Mouse (Mus musculus): ENCODE measurements around the gene Gna11. TPM values are rescaled to one million over a fixed set of nuclear protein-coding genes. Genes with fewer than 3 reads are reported as not detected.
A peak's percentile ranks its signal among the peaks of the same experiment; 100 is the strongest.

Gna11 gene
- polyA plus RNA-seq, 1 experiment from 2014 or later: 20.3 TPM

GRCm38 (mm10) chr10:81493601-81494220 is 51.3 kb downstream of the Gna11 start:
- Histone ChIP-seq H3K4me2 (peak overlapping the region; percentile 94), H3K27me3 (no peaks in the 10 kb centered on the region), H3K9ac (no peak overlapping the region), H3K4me3 (replicated peaks) (0 out of 2 replicates have a peak overlapping the region, but pooled peaks have one; percentile 0), H3K9me3 (replicated peaks) (no peaks in the 10 kb centered on the region), H3K27ac (replicated peaks) (no peak overlapping the region), H3K4me1 (replicated peaks) (peaks cover 43% of the 10 kb centered on the region), H3K36me3 (replicated peaks) (peaks cover 51% of the 10 kb centered on the region)
- no peak for ATAC-seq (ENCODE audit: insufficient read depth)
- 71% methylated on average over 8 of the region's 8 CpGs for WGBS (ENCODE audit: insufficient replicate concordance)

- WGBS (ENCODE audit: insufficient replicate concordance): 82% methylated on average over 11 of the region's 11 CpGs
- Histone ChIP-seq H3K4me1 (replicated peaks) (peaks cover 33% of the 10 kb centered on the region), H3K36me3 (replicated peaks) (peaks cover 61% of the 10 kb centered on the region), H3K27ac (replicated peaks) (no peak overlapping the region), H3K9ac (no peak overlapping the region), H3K4me3 (replicated peaks) (no peak overlapping the region), H3K27me3 (no peaks in the 10 kb centered on the region), H3K9me3 (replicated peaks) (no peaks in the 10 kb centered on the region), H3K4me2 (no peak overlapping the region)
- no peak for ATAC-seq (ENCODE audit: insufficient read depth)
These were observed 52.3 kb downstream of the Gna11 start for GRCm38 (mm10) chr10:81492606-81493240.

DNA sequence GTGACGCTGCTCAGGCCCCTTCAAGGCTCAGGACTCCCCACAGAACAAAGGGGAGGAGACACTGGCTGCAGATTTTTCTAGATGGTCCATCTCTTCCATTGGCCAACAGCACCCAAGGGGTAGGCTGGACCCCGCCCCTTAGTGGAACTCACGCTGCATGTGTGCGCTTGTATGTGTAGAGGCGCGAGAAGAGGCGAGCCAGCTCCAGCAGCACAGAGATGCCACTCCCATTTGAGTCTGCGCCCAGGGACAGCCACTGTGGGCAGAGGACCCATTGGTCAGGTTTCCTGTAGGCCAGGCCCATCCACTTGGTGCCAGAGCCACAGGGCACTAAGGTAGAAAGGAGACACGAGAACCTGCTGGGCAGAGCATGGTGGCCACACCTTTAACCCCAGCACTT is 54.0 kb downstream of the Gna11 start:
- H3K4me2 ChIP-seq: no peak overlapping the region
- 79% methylated on average over 9 of the region's 9 CpGs for WGBS (ENCODE audit: insufficient replicate concordance)
- H3K27ac ChIP-seq (replicated peaks): no peak overlapping the region
- H3K9me3 ChIP-seq (replicated peaks): no peaks in the 10 kb centered on the region
- H3K4me3 ChIP-seq (replicated peaks): no peak overlapping the region
- peaks cover 75% of the 10 kb centered on the region for H3K36me3 ChIP-seq (replicated peaks)
- no peak overlapping the region for H3K9ac ChIP-seq
- H3K27me3 ChIP-seq: no peaks in the 10 kb centered on the region
- ATAC-seq (ENCODE audit: insufficient read depth): no peak
- H3K4me1 ChIP-seq (replicated peaks): peaks cover 24% of the 10 kb centered on the region

GRCm38 (mm10) chr10:81489941-81490340 is 55.0 kb downstream of the Gna11 start:
- H3K4me1 ChIP-seq (replicated peaks): peaks cover 27% of the 10 kb centered on the region
- no peaks in the 10 kb centered on the region for H3K9me3 ChIP-seq (replicated peaks)
- no peaks in the 10 kb centered on the region for H3K27me3 ChIP-seq
- ATAC-seq (ENCODE audit: insufficient read depth): no peak
- no peak overlapping the region for H3K9ac ChIP-seq
- no peak overlapping the region for H3K4me2 ChIP-seq
- H3K27ac ChIP-seq (replicated peaks): no peak overlapping the region
- 75% methylated on average over 14 of the region's 14 CpGs for WGBS (ENCODE audit: insufficient replicate concordance)
- peaks cover 75% of the 10 kb centered on the region for H3K36me3 ChIP-seq (replicated peaks)
- no peak overlapping the region for H3K4me3 ChIP-seq (replicated peaks)

DNA sequence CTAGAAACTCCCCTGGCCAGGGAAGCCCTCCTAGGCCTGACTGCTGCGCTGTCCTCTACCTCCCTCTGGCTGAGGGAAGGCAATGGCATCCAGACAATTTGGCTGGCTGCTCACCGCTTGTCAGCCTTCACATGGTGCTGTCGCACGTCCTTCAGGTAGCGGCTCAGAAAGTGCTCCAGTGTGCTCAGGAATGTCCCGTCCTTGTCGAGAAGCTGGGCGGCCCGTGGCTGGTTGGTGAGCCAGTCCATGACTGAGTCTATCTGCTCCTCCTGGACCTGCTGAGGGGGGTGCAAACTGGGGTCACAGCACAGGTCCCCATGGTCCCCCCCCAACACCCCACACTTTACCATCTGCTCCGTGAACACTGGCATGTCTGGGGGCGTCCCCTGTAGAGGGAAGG is 56.9 kb downstream of the Gna11 start:
- Histone ChIP-seq H3K27me3 (peaks cover under 1% of the 10 kb centered on the region), H3K9me3 (replicated peaks) (no peaks in the 10 kb centered on the region), H3K4me3 (replicated peaks) (no peak overlapping the region), H3K4me2 (no peak overlapping the region), H3K36me3 (replicated peaks) (peaks cover 67% of the 10 kb centered on the region), H3K4me1 (replicated peaks) (0 out of 2 replicates have a peak, but pooled peaks cover 12% of the 10 kb centered on the region), H3K9ac (no peak overlapping the region), H3K27ac (replicated peaks) (no peak overlapping the region)
- no peak for ATAC-seq (ENCODE audit: insufficient read depth)
- 78% methylated on average over 11 of the region's 11 CpGs for WGBS (ENCODE audit: insufficient replicate concordance)

DNA sequence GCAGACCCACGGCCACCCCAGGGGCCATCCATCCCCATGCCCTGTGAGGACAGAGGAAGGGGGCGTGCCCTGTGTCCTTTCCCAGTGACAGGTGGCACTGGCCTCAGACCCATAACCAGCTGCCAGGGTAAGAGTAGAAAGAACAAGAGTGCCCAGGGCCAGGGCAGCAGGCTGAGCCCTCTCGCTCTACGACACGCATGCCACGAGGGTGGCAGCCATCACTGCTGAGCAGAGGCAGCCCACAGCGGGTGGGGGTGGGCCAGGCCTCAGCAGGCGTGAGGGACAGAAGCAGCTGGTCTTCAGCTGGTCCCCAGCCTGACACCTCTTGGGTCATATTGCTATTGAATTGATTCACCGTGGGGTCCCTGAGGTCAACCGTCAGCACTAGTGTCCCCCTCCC is 58.5 kb downstream of the Gna11 start:
- peaks cover 52% of the 10 kb centered on the region for H3K36me3 ChIP-seq (replicated peaks)
- no peaks in the 10 kb centered on the region for H3K9me3 ChIP-seq (replicated peaks)
- H3K9ac ChIP-seq: no peak overlapping the region
- H3K4me1 ChIP-seq (replicated peaks): peaks cover 22% of the 10 kb centered on the region
- WGBS (ENCODE audit: insufficient replicate concordance): 77% methylated on average over 10 of the region's 10 CpGs
- no peak overlapping the region for H3K27ac ChIP-seq (replicated peaks)
- peaks cover 17% of the 10 kb centered on the region for H3K27me3 ChIP-seq
- no peak for ATAC-seq (ENCODE audit: insufficient read depth)
- H3K4me3 ChIP-seq (replicated peaks): no peak overlapping the region
- no peak overlapping the region for H3K4me2 ChIP-seq

DNA sequence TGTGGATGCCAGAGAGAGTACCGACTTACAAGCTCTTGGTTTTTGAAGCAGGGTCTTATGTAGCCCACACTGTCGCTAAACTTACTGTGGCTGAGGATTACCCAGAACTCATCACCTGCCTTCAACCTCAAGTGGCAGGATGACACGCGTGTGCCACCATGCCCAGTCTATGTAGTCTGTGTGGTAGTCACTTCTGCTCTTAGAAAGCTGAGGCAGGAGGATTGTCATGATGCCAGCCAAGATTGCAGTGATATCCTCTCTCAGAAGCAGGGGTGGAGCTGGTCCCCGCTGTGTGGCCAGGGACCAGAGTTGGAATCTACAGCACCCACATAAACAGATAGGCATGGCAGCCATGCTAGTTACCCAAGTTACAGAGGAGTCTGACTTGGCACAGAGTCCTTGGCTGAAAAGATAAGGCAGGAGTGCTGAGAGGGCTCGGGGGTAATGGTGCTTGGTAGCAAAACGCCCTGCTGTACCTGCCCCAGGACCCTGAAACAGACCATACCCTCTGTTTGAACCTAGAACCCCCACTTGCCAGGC is 59.4 kb downstream of the Gna11 start:
- Histone ChIP-seq H3K9ac (no peak overlapping the region), H3K4me1 (replicated peaks) (peaks cover 22% of the 10 kb centered on the region), H3K27me3 (peaks cover 26% of the 10 kb centered on the region), H3K36me3 (replicated peaks) (peaks cover 42% of the 10 kb centered on the region), H3K4me3 (replicated peaks) (no peak overlapping the region), H3K9me3 (replicated peaks) (no peaks in the 10 kb centered on the region), H3K27ac (replicated peaks) (no peak overlapping the region), H3K4me2 (no peak overlapping the region)
- WGBS (ENCODE audit: insufficient replicate concordance): 45% methylated on average over 7 of the region's 7 CpGs
- ATAC-seq (ENCODE audit: insufficient read depth): peak; percentile 8; the same call in 1 of the 2 replicates

DNA sequence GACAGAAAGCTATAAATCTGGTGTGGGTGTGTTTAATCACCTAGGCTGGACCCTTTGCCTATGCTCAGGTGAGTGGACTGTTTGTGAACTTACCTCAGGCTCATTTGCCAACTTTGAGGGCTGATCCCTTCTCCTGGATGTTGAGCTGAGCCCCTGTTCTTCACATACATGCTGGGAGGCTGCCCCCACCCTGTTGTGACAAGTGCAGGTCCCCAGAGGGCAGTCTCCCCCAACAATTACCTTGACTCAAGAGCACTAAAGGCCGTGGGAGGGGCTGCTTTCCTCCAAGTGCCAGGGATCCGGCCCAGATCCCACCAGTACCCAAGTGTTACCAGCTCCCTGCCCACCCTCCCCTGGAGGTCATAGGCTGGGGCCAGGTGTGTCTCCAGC is 59.9 kb downstream of the Gna11 start:
- peaks cover 22% of the 10 kb centered on the region for H3K4me1 ChIP-seq (replicated peaks)
- H3K36me3 ChIP-seq (replicated peaks): peaks cover 37% of the 10 kb centered on the region
- H3K4me2 ChIP-seq: no peak overlapping the region
- no peak overlapping the region for H3K4me3 ChIP-seq (replicated peaks)
- peaks cover 31% of the 10 kb centered on the region for H3K27me3 ChIP-seq
- H3K27ac ChIP-seq (replicated peaks): no peak overlapping the region
- no peaks in the 10 kb centered on the region for H3K9me3 ChIP-seq (replicated peaks)
- WGBS (ENCODE audit: insufficient replicate concordance): 14% methylated on average over 2 of the region's 2 CpGs
- ATAC-seq (ENCODE audit: insufficient read depth): no peak; the same call in 1 of the 2 replicates
- H3K9ac ChIP-seq: no peak overlapping the region

DNA sequence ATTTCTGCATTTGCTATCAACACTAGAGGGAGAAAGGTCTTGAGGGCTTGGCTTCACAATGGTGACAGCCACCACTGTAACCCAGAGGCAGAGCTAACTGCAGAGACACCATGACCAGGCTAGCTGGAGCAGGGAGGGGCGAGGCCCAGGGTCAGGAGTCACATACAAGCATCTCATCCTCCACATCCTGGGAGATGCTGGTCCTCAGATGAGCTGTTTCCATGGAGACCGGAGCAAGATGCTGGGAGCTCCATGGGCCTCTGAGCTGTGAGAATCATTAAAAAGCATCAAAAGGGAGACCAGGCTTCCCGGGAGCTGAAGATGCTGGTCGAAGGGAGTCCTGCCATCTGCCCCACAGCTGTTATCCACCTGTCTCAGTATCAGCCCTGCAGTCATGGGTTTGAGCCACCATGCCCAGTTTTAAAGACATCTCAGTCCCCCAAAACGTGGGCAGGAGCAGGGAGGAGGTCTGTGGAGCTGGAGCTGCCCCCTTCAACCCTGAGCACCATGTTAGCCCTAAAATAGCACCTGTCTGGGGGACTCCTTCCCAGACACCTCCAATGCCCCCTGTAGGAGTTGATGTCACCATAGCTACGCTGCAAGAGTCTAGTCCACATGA is 60.4 kb downstream of the Gna11 start:
- peaks cover 22% of the 10 kb centered on the region for H3K4me1 ChIP-seq (replicated peaks)
- H3K9me3 ChIP-seq (replicated peaks): no peaks in the 10 kb centered on the region
- H3K4me2 ChIP-seq: no peak overlapping the region
- H3K27me3 ChIP-seq: peaks cover 36% of the 10 kb centered on the region
- no peak overlapping the region for H3K4me3 ChIP-seq (replicated peaks)
- H3K36me3 ChIP-seq (replicated peaks): peaks cover 32% of the 10 kb centered on the region
- 54% methylated on average over 6 of the region's 6 CpGs for WGBS (ENCODE audit: insufficient replicate concordance)
- H3K9ac ChIP-seq: no peak overlapping the region
- no peak for ATAC-seq (ENCODE audit: insufficient read depth)
- H3K27ac ChIP-seq (replicated peaks): no peak overlapping the region

GRCm38 (mm10) chr10:81483983-81484382 is 61.0 kb downstream of the Gna11 start:
- Histone ChIP-seq H3K4me2 (no peak overlapping the region), H3K36me3 (replicated peaks) (peaks cover 26% of the 10 kb centered on the region), H3K4me1 (replicated peaks) (peaks cover 22% of the 10 kb centered on the region), H3K9ac (no peak overlapping the region), H3K27me3 (peaks cover 39% of the 10 kb centered on the region), H3K9me3 (replicated peaks) (no peaks in the 10 kb centered on the region), H3K4me3 (replicated peaks) (no peak overlapping the region), H3K27ac (replicated peaks) (no peak overlapping the region)
- 13% methylated on average over 9 of the region's 9 CpGs for WGBS (ENCODE audit: insufficient replicate concordance)
- no peak for ATAC-seq (ENCODE audit: insufficient read depth)

DNA sequence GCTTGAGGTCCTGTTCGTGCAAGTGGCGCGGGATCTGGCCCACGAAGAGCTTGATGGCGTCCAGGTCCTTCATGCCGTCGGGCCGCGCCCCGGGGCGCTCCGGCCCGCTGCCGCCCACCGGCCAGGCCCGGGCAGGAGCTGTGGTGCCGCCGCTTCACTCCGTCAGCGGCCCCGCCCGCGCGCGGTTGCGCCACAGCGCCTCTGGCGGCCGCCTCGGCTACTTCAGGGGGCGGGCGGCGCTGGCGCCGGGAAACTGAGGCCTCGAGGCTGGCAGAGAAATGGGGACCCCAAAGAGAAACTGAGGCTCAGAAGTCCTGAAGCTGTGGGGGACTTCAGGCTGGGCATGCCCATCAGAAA is 62.5 kb downstream of the Gna11 start, which contains the start of gene Celf5:
Gene Celf5, minus strand, starts transcription at position 177 of the 357 bp plus-strand sequence.
- H3K4me1 ChIP-seq (replicated peaks): peaks cover 26% of the 10 kb centered on the region
- H3K27ac ChIP-seq (replicated peaks): no peak within 1 kb of the TSS
- peaks cover 54% of the 10 kb centered on the region for H3K27me3 ChIP-seq
- H3K36me3 ChIP-seq (replicated peaks): peaks cover 12% of the 10 kb centered on the region
- peak; percentile 27; the same call in 1 of the 2 replicates for ATAC-seq (ENCODE audit: insufficient read depth)
- no peak within 1 kb of the TSS for H3K9ac ChIP-seq
- H3K9me3 ChIP-seq (replicated peaks): no peaks in the 10 kb centered on the region
- under 1% methylated on average over 35 of the region's 36 CpGs for WGBS (ENCODE audit: insufficient replicate concordance)
- peak within 1 kb of the TSS; percentile 42 for H3K4me3 ChIP-seq (replicated peaks)
- peak within 1 kb of the TSS; percentile 70 for H3K4me2 ChIP-seq
